Mouse (Mus musculus) liver, adult 2 months (tissue): ENCODE data around the gene S100a3. TPM values are rescaled to one million over a fixed set of nuclear protein-coding genes. Genes with fewer than 3 reads are reported as not detected.
A peak's percentile ranks its signal among the peaks of the same experiment; 100 is the strongest.

Experiments used
- DNase-seq: peaks from one replicate; pipeline ENCODE4 v3.0.0-alpha.2; 2011; ENCODE audit warnings: low read depth, low spot score; ENCODE audit errors: extremely low read depth
- H3K27ac ChIP-seq: fragments of 200-500 bp; replicated peaks from 2 replicates; pipeline ENCODE4 v1.5.1; 2012; ENCODE audit warnings: low read depth, mild to moderate bottlenecking, control low read depth, inconsistent platforms, low read length; ENCODE audit not compliant: insufficient read depth
- H3K27me3 ChIP-seq: fragments of 200-500 bp; 2 replicates; pipeline ENCODE4 v1.6.1; 2012; ENCODE audit warnings: mild to moderate bottlenecking, moderate library complexity, low read length, inconsistent platforms; ENCODE audit not compliant: control insufficient read depth, insufficient read depth
- H3K36me3 ChIP-seq: fragments of 200-500 bp; 2 replicates; pipeline ENCODE4 v1.6.1; 2012; ENCODE audit warnings: low read length, inconsistent platforms; ENCODE audit not compliant: control insufficient read depth, insufficient read depth
- H3K4me1 ChIP-seq: fragments of 200-500 bp; 2 replicates; pipeline ENCODE4 v1.6.1; 2011; ENCODE audit warnings: low read length; ENCODE audit not compliant: control insufficient read depth, insufficient read depth
- H3K4me3 ChIP-seq: fragments of 200-500 bp; 2 replicates; pipeline ENCODE4 v1.5.1; 2011; ENCODE audit warnings: low read depth, mild to moderate bottlenecking, control low read depth, low read length, moderate library complexity; ENCODE audit not compliant: insufficient read depth
- H3K79me2 ChIP-seq: fragments of 200-500 bp; 2 replicates; pipeline ENCODE4 v1.6.1; 2012; ENCODE audit warnings: inconsistent platforms, mild to moderate bottlenecking, low read length, moderate library complexity; ENCODE audit not compliant: control insufficient read depth, insufficient read depth
- H3K9ac ChIP-seq: fragments of 200-500 bp; 2 replicates; pipeline ENCODE4 v1.6.1; 2012; ENCODE audit warnings: low read depth, mild to moderate bottlenecking, control low read depth, inconsistent platforms, low read length
- CTCF ChIP-seq: fragments of 200-500 bp; IDR thresholded peaks from 2 replicates; pipeline ENCODE4 v1.5.1; 2011; ENCODE audit warnings: low read depth, low read length, control low read depth
- POLR2A ChIP-seq: fragments of 200-500 bp; IDR thresholded peaks from 2 replicates; pipeline ENCODE4 v1.6.1; 2011; ENCODE audit warnings: low read length, control low read depth; ENCODE audit not compliant: insufficient read depth; ENCODE audit errors: extremely low read depth
- WGBS: fragments of 180-500 bp; shearing (Covaris S2); methylation state at CpG from one replicate; pipeline ENCODE4 v1.1.7; 2018; 5-methylcytosine and 5-hydroxymethylcytosine counted together
- polyA plus RNA-seq: library from polyadenylated mRNA; depleted of rRNA; stranded (reverse); fragments of >200 nt; gene quantifications from 2 replicates; pipeline ENCODE4 v1.2.3, GENCODE M21; 2012
- total RNA-seq: library from RNA; depleted of rRNA; stranded (reverse); fragments of >200 nt; gene quantifications from 2 replicates; pipeline ENCODE4 v1.2.3, GENCODE M21; 2014

S100a3 gene
- total and polyA plus RNA-seq, 2 experiments: not detected

GRCm38 (mm10) chr3:90585595-90585994 lies 25.2 kb downstream of the S100a3 start:
- H3K79me2 ChIP-seq: no peaks in the 10 kb centered on the region
- H3K4me1 ChIP-seq: no peaks in the 10 kb centered on the region
- H3K36me3 ChIP-seq: no peaks in the 10 kb centered on the region
- no peak overlapping the region for H3K9ac ChIP-seq
- peak; percentile 30 for DNase-seq
- no peak overlapping the region for H3K27ac ChIP-seq
- WGBS: 36% methylated on average over 5 of the region's 5 CpGs
- no peaks in the 10 kb centered on the region for H3K27me3 ChIP-seq
- H3K4me3 ChIP-seq: no peak overlapping the region
- TF ChIP-seq POLR2A (no peak), CTCF (peak; percentile 77)

GRCm38 (mm10) chr3:90586016-90586643 lies 25.8 kb downstream of the S100a3 start:
- DNase-seq: no peak
- 81% methylated on average over 15 of the region's 15 CpGs for WGBS
- H3K4me3 ChIP-seq: no peak overlapping the region
- TF ChIP-seq POLR2A (no peak), CTCF (no peak)
- no peak overlapping the region for H3K27ac ChIP-seq
- no peaks in the 10 kb centered on the region for H3K36me3 ChIP-seq
- no peaks in the 10 kb centered on the region for H3K27me3 ChIP-seq
- H3K9ac ChIP-seq: no peak overlapping the region
- H3K79me2 ChIP-seq: no peaks in the 10 kb centered on the region
- no peaks in the 10 kb centered on the region for H3K4me1 ChIP-seq

DNA sequence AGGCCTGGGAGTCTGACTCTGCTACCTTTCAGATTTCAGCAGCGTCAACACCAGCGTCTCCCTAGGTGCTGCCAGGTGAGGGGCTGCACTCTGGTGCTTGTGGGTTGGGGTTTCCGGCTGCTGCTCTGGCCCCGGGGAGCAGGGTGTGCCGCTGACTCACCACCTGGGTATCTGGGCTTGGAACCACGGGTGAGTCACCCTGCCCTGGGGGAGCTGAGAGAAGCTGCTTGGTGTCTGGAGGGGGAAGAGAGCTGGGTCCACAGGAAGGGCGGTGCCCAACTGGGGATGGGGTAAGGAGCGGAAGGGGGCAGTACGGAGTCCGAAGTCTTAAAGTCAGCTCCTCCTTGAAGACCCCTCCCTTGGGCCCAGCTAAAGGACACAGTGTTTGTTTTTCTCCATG lies 26.5 kb downstream of the S100a3 start:
- peak; percentile 6 for DNase-seq

DNA sequence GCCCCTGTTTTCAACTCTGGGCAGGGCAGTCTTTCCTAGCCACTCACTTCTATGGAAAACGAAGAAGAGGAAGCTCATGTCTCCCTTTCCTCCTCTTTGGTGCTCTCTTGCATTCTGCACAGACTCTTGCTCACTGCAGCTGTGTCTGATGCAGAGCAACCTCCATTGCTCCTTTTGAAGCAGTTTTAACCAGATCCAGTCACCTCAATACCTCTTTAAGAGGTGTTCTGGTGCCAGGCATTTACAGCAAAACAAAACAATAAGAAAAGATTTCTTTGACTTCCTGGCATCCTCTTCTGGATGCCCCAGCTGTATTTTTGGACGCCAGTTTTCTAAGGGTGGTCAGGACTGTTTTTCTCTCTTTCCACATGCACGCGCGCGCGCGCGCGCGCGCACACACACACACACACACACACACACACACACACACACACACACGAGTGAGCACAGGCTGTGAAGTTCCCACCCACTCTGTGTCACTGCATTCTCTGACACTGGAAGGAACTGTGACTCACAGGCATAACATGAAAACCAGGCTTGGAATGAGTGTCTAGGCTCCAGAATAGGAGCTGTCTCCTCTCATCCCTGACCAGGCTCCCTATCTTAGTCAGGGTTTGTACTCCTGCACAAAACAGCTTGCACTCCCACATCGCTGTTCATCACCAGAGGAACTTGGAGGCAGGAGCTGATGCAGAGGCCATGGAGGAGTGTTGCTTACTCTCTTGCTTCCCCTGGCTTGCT lies 27.2 kb downstream of the S100a3 start:
- H3K27ac ChIP-seq: no peak overlapping the region
- H3K36me3 ChIP-seq: no peaks in the 10 kb centered on the region
- no peak overlapping the region for H3K4me3 ChIP-seq
- no peak for DNase-seq
- H3K79me2 ChIP-seq: no peaks in the 10 kb centered on the region
- TF ChIP-seq POLR2A (no peak), CTCF (no peak)
- H3K4me1 ChIP-seq: no peaks in the 10 kb centered on the region
- no peak overlapping the region for H3K9ac ChIP-seq
- H3K27me3 ChIP-seq: no peaks in the 10 kb centered on the region
- 86% methylated on average over 14 of the region's 14 CpGs for WGBS

More for the DNA sequence above, 26.5 kb downstream of the S100a3 start:
- H3K4me1 ChIP-seq: no peaks in the 10 kb centered on the region
- 74% methylated on average over 10 of the region's 10 CpGs for WGBS
- H3K36me3 ChIP-seq: no peaks in the 10 kb centered on the region
- no peak overlapping the region for H3K27ac ChIP-seq
- no peak overlapping the region for H3K9ac ChIP-seq
- H3K4me3 ChIP-seq: no peak overlapping the region
- no peaks in the 10 kb centered on the region for H3K27me3 ChIP-seq
- no peaks in the 10 kb centered on the region for H3K79me2 ChIP-seq
- TF ChIP-seq POLR2A (no peak), CTCF (no peak)

DNA sequence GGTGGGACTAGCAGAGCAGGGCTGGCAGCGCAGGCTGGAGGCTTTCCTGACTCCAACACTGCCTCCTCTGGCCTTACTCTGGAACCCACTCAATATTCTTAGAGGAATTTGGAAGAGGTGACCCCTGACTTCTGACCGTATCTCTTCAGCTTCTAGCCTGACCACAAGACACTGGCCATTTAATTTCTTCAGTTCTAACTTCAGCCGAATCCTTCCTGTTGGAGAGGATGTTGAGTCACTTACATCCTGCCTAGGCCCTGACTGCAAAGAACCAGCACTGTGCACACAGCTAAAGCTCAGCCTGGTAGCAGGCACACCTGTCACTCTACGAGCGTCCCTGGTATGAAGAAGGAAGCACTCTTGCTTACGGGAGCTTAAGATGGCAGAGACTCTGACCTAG lies 29.0 kb downstream of the S100a3 start:
- DNase-seq: no peak
- no peak overlapping the region for H3K27ac ChIP-seq
- no peaks in the 10 kb centered on the region for H3K27me3 ChIP-seq
- WGBS: 77% methylated on average over 6 of the region's 6 CpGs
- H3K4me1 ChIP-seq: no peaks in the 10 kb centered on the region
- H3K9ac ChIP-seq: no peak overlapping the region
- no peak overlapping the region for H3K4me3 ChIP-seq
- TF ChIP-seq CTCF: no peak
- no peaks in the 10 kb centered on the region for H3K36me3 ChIP-seq
- H3K79me2 ChIP-seq: no peaks in the 10 kb centered on the region

DNA sequence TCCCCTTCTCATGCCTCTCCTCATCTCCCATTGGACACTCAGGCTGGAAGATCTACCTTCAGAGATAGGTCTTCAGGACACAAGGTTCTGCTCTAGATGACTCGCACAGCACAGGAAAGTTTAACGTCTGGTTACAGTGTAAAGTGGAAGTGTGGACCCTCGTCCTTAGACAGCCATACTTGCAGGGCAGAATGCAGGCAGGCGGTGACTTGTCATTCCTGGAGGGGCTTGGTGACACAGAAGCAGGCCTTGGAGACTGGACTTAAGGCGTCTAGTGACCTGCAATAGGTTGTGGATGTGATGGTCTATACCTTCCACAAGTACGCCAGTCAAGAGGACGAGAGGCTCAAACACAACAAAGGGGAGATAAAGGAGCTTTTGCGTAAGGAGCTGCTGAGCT lies 29.6 kb downstream of the S100a3 start, which contains the start of gene S100a2:
S100a2 (plus strand) TSS at position 301 of the 400 bp plus-strand sequence.
- Histone ChIP-seq H3K9ac (no peak within 1 kb of the TSS), H3K4me1 (no peaks in the 10 kb centered on the region), H3K27me3 (no peaks in the 10 kb centered on the region), H3K27ac (no peak within 1 kb of the TSS), H3K79me2 (no peaks in the 10 kb centered on the region), H3K36me3 (no peaks in the 10 kb centered on the region), H3K4me3 (no peak within 1 kb of the TSS)
- WGBS: 89% methylated on average over 8 of the region's 8 CpGs
- TF ChIP-seq CTCF (no peak), POLR2A (no peak)
- no peak for DNase-seq
